Mouse (Mus musculus): ENCODE measurements around the gene Kdm2a. TPM values are rescaled to one million over a fixed set of nuclear protein-coding genes. Genes with fewer than 3 reads are reported as not detected.
A peak's percentile ranks its signal among the peaks of the same experiment; 100 is the strongest.

The Kdm2a gene
- total RNA-seq, 2 experiments from 2014 or later, result 70.6 to 85.0 TPM

DNA sequence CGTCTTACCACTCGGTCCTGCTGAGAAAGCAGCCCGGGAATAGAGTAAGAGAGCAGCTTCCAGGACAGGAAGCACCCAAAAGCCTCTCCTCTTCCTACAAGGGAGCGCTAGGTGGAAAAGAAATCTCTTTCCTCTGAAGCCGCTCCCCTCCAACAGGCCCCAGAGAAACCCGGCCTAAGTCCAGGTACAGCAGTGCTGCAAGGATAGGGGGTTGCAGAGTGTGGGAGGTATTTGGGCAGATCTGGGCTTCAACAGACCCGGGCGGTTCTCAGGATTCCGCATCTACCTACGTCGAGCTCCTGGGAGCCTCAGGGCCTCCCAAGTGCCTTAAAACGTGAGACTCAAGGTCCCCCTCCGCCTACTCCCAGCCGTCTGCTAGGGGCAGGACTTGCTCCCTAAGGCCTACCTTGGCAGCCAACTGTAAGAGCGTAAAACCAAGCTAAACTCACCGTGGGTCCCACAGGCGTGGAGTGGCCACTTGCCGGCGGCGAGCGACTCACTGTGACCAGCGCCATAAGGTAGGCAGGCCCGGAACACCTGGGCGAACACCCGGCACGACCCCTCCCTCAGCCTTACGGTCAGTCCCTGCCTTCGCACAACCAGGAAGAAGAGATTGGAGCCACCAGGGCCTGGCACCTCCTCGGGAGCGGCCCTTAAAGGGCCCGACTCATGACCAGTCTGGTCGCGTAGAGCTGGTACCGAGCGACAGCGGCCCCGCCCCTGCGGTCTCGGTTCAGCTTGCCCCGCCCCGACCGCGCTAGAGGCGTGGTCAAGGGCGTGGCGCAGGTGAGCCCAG lies 129.3 kb downstream of the Kdm2a start, which contains the start of gene Ssh3:
Gene Ssh3, minus strand, starts transcription at position 615 of the 796 bp plus-strand sequence.
- DNase-seq (ENCODE audit: extremely low spot score in 1 of 2, low spot score in 1 of 2), result peak; percentile 46 to 51

DNA sequence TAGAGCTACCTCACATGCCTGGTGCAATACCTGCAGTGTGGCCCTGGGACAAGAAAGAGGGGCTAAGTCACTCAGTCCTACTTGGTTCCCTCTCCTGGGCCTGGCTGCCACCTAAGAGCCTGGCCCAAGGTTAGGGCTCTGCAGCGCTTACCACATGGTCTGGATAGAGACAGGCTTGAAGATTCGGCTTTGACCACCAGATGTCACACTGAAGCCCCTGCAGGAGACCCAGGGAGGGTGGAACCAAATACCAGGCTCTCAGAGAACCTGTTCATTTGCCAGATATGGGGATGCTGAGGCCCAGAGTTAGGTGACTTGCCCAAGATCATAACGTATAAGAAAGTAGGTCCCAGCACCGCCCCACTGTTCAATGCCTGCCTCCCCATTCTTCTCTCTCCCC lies 132.1 kb downstream of the Kdm2a start:
- DNase-seq (ENCODE audit: extremely low spot score in 1 of 2, low spot score in 1 of 2), result no peak

Other genes starting within 250 kb of the Kdm2a start
- gene Coro1b, start 249.7 kb downstream of the Kdm2a start, total RNA-seq (2021), result 10 to 100 TPM; 87.3 to 89.5 TPM
- 1 to 10 TPM; 1.1 to 2.9 TPM for gene Ptprcap, start 244.7 kb downstream of the Kdm2a start, total RNA-seq (2021)
- gene Rps6kb2, start 234.9 kb downstream of the Kdm2a start, total RNA-seq (2021), result 10 to 100 TPM; 27.8 to 43.9 TPM
- 10 to 100 TPM in 1 of 2 experiments, 1 to 10 TPM in 1; 8.2 to 11.7 TPM for gene Carns1, start 222.8 kb downstream of the Kdm2a start, total RNA-seq (2021)
- gene Tbc1d10c, start 207.0 kb downstream of the Kdm2a start, total RNA-seq (2021), result 1 to 10 TPM; 1.2 to 1.3 TPM
- 100 to 1,000 TPM; 259 to 293 TPM for gene Ppp1ca, start 206.2 kb downstream of the Kdm2a start, total RNA-seq (2021)
- gene Rad9a, start 196.6 kb downstream of the Kdm2a start, total RNA-seq (2021), result 1 to 10 TPM; 7.4 to 8.2 TPM
- gene Clcf1, start 184.0 kb downstream of the Kdm2a start, total RNA-seq (2021), result under 1 TPM; 0.27 to 0.61 TPM
- not detected for gene AC109138.7, start 183.9 kb downstream of the Kdm2a start, total RNA-seq (2021)
- 10 to 100 TPM; 15.1 to 17.5 TPM for gene Pold4, start 166.4 kb downstream of the Kdm2a start, total RNA-seq (2021)
- 10 to 100 TPM; 45.4 to 48.5 TPM for gene Ssh3, start 129.1 kb downstream of the Kdm2a start, total RNA-seq (2021)
- gene Ankrd13d, start 115.1 kb downstream of the Kdm2a start, total RNA-seq (2021), result 10 to 100 TPM; 59.6 to 66.3 TPM
- gene Grk2, start 92.1 kb downstream of the Kdm2a start, total RNA-seq (2021), result 100 to 1,000 TPM; 185 to 186 TPM
- 1 to 10 TPM in 1 of 2 experiments, under 1 TPM in 1; 0.87 to 1.2 TPM for gene Rhod, start 41.1 kb upstream of the Kdm2a start, total RNA-seq (2021)
- gene Syt12, start 79.2 kb upstream of the Kdm2a start, total RNA-seq (2021), result 10 to 100 TPM; 29.5 to 31.8 TPM
- not detected for gene 2010003K11Rik, start 100.3 kb upstream of the Kdm2a start, total RNA-seq (2021)
- gene Pcx, start 112.2 kb upstream of the Kdm2a start, total RNA-seq (2021), result 10 to 100 TPM; 66.6 to 70.6 TPM
- gene Lrfn4, start 217.4 kb upstream of the Kdm2a start, total RNA-seq (2021), result 10 to 100 TPM; 40.9 to 41.6 TPM
- gene Rce1, start 227.4 kb upstream of the Kdm2a start, total RNA-seq (2021), result 10 to 100 TPM; 21.4 to 24.2 TPM

Measured in layer of hippocampus, postnatal 25 days (tissue).